Mouse (Mus musculus) thymus, adult 18-20 months (tissue): Measurements from ENCODE around the gene Rab3ip.

Source experiments
- DNase-seq, 2 experiments: peaks; one replicate each; pipeline ENCODE4 v3.0.0; 2022; ENCODE audit warnings: mixed read lengths in 2 of 2

Gene Rab3ip

DNA sequence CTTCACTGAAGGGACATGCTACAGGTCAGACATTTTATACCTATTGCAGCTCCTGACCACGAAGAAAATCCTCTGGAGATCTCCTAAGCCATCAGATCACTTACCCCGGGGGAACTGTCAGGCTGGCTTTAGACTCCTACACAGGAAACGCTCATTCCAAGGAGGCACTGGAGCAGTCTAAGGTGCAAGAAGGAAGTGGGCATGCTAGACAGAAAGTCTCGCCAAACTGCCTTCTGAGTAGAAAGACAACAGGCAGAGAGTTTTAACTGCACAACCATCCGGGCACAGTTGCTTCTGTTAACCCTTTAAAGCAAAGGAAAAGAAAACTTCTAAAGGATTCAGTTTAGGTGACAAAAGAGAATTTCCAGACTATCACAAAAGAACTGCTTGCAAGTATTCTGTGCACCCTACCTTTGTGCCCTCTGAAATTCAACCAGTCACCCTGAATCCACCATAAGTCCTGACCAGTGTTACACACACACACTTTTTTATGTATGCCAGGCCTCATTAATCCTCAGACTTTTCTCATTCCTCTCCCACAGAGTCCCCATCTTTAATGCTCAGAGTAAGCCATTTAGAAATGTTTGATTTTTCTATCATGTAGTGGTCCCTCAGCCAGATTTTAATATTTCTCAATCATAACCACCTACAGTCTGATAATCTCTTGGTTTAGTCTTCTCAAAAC, 7.4 kb upstream of the Rab3ip start:
- DNase-seq: no peak

- DNase-seq: no peak
Measured at GRCm38 (mm10) chr10:116956483-116957158, 6.1 kb upstream of the Rab3ip start.

GRCm38 (mm10) chr10:116955191-116955590, 4.6 kb upstream of the Rab3ip start:
- DNase-seq: no peak

DNA sequence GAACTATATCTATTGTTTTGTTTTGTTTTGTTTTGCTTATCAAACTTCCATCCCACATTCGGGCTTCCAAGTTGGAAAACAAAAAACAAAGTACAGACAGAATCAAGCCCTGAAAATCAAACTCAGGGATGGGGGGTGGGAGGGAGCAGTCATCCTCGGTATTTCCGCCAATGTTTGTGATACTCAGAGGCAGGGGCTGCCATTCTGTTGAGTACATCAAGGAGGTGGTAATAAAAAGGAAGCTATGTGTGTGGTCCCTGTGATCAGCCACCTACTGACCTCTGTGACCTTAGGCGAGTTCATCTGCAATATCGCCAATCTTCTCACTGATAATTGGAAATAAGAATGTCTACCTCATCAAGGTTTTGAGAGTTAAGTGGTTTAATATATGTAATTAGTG, 317 bp upstream of the Rab3ip start:
- no peak for DNase-seq

DNA sequence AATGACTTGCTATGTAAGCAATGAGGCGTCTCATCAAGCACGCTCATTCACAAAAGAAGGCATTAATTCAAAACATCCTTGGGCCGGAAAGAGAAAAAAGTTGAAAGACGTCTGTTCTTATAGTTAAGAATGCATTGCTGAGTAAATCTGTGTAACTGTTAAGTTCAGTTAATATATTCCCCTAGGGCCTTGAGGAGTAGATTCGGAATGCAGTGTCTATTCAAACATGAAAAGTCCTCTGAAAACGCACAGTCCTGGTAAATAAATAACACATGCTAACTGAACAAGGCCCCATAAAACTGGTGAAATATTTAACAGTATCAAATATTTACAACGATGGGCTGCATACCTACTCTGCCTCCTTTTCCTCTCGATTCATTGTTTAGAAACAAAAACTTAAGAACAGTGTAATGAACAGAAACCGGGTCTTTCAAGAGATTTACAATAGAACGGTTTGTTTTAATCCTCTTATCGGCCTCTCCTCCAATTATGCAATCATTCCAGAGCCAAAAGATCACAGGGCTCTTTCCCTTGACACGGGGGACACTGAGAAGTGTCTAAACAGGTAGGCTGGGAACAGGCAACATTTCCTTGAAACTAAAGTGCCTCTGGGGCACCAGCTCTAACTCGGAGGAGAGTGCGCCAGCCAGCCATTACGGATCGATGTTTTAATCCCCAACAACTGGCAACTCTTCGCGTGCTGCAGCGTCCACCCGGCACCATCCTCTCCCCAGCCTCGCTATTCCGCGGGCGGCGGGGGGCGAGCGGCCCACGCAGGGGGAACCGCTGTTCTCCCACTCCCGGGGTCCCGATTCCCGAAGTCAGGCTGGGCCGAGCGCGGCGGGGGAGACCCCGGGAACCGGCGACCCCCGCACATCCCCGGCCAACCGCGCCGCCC, 1.2 kb downstream of the Rab3ip start:
- peak; percentile 33 to 34 for DNase-seq

GRCm38 (mm10) chr10:116948414-116948813, 2.2 kb downstream of the Rab3ip start:
- no peak for DNase-seq

DNA sequence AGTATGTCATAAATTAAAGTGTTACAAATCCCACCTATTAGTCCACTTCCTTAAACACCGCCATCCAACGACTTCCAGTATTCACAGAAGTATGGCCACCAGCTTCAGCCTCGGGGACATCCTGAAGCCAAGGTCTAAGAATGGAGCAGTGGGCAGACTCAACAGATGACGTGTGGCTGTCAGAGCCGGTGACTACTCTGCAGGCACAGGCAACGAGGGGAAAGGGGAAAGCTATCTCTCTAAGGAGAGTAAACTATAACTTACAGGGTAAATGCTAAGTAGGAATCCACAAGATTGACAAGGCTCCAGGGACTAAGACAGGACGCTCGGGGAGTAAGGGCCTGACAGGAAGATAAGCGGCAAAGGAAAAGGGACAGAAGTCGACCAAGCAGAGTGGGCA, 5.6 kb downstream of the Rab3ip start:
- no peak for DNase-seq

DNA sequence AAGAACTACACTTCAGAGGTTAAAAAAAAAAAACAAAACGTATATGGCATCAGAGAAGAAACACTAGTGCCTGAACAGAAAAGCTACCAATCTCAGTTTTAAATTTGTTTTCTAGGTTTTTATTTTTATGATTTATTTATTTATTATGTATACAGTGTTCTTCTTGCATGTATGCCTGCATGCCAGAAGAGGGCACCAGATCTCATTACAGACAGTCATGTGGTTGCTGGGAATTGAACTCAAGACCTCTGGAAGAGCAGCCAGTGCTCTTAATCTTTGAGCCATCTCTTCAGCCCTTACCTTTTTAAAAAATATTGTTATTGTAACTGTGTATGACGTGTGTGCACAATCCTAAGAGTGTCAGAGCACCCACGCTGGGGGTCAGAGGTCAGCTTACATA, 6.4 kb downstream of the Rab3ip start:
- DNase-seq: no peak

- no peak for DNase-seq
Measured at GRCm38 (mm10) chr10:116943025-116943424, 7.5 kb downstream of the Rab3ip start.

DNA sequence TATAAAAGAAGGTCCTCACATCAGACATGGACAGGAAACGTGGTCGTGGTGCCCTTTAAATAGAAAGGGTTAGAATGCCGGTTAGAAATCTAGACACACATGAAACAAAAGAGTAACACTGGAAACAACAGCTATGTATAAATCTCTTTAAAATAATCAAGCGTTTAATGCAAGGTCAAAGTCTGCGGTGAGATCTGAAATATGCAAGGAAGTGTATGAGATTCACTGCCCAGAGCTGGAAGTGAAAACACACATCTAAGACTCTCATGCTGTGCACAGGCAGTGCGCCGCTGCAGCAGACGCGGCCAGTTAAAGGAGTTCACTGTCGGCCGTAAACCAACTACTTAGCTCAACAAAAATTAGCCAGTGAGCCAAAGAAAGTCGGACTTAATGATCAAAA, 15.5 kb downstream of the Rab3ip start:
- DNase-seq: no peak

GRCm38 (mm10) chr10:116933794-116934193, 16.8 kb downstream of the Rab3ip start:
- no peak for DNase-seq

- DNase-seq: no peak
Measured at GRCm38 (mm10) chr10:116932418-116932817, 18.2 kb downstream of the Rab3ip start.

DNA sequence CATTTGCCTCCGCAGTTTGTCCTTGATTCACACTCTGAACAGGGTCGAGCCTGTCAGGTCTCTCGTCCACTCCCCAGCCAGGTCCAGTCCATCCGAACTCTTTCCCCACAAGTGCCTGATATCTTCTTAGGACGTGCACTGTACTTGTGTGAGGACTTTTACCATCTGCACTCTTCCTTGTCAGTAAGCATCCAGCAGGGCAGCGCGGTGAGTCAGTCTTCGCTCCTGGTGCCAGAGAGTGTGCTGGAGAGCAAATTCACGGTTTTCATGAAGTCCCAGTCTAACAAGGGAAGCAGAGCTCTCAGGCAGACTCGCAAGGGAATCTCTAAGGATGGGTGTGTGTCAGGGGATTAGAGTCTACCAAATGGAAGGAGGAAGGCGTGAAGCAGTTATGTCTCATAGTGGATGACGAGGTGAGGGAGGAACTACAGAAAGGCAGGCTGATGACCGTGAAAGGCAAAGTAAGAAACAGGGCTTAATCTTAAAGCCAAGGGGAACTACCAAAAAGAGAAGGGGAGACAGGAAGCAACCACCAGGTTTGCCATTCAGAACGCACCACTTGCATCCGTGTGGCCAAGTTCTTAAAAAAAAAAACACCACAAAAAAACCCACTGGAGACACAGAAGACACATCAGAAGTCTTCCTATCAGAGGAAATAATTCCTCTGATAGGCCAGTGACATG, 18.9 kb downstream of the Rab3ip start:
- no peak for DNase-seq

DNA sequence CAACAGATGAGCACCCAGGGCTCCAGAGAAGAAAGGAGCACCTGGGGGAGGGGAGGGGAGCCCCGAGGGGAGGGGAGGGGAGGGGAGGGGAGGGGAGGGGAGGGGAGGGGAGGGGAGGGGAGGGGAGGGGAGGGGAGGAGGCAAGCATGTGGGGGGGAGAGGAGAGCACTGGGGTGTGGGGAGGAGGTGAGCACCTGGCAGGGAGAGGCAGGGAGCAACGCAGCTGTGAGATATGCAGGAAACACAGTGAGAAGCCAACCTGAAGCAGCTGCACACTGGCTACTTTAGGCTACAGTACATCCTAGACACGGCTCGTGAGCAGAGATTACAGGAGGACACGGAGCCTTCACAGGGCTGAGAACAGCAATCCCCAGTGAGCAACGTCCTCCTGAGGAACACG, 19.6 kb downstream of the Rab3ip start:
- DNase-seq: peak; percentile 37 to 61

DNA sequence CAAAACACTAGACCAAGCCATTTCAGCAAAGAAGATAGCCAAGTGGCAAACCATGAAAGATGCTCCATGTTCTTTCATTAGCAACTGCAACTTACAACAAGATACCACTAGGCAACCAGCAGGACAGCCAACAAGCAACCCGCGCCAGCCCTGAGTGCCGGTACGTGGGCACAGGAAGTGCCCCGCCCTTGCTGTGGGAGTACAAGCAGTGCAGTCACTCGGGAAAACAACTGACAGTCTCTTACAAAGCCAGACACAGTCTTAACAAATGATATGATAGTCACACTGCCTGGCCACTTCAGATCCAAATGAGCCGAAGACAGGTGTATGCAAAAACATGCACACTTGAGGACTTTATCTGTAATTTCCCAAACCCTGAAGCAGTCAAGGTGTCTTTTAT, 20.1 kb downstream of the Rab3ip start:
- DNase-seq: peak; percentile 32 to 65

DNA sequence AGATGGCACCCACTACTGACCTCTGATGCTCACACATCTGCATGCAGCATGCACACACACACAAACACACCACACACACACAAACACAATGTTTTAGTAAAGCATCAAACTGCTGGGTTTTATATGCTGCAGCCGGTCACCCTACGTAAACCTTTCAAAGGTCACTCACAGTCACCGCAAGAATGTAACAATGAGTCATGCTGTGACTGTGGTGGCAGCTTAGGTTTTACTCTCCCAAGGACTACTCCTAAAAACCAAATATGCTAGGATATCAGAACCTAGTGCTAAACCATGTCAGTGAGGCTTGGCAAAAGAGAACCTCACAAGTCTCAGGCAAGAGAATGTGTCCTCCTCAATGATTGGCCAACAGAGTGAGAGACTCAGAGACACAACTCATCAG, 21.7 kb downstream of the Rab3ip start:
- no peak for DNase-seq

DNA sequence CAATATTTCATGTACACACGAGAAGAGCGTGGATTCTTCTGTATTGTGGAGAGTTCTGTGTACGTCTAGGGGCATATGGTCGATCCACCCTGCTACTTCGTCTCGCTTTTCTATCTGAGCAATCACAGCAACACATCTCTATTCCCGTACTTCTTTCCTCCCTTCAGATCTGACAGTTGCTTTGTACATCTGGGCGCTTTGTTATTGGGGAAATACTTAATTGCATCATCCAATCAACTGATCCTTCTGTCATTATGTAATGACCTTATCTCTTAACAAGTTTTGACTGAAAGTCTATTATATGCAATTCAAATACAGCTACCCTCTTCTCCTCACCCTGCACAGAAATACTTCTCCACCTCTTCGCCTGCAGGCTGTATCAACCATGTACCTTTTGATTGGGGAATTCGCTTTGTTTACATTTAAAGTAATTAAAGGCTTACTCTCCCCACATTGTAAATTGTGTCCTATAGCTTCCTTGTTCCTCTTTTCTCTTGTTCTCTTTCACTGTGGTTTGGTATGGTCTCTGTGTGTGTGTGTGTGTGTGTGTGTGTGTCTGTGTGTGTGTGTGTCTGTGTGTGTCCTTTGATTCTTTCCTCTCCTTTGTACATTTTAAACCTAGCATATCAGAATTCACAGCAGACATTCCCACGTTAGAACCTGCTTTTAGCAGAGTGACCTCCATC, 24.0 kb downstream of the Rab3ip start:
- DNase-seq: no peak

GRCm38 (mm10) chr10:116923651-116924495, 26.7 kb downstream of the Rab3ip start:
- no peak for DNase-seq

DNA sequence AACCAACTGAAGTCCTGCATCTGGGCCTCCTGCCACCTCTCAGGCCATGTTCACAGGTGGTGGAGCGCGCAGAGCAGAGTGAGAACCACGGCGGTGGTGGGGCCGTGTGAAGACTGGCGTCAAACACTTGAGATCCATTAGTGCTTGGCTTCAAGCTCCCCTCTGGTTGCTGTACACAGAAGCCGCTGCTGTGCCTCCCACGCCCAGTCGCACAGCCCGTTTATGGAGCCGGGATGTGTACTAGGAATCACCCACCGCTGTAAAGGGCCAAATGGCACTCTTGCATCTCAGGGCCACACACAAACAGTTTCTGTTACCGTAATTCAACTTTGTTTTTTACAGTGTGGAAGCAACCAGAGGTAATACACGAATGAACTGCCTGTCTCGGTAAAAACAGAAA, 28.4 kb downstream of the Rab3ip start:
- no peak for DNase-seq

DNA sequence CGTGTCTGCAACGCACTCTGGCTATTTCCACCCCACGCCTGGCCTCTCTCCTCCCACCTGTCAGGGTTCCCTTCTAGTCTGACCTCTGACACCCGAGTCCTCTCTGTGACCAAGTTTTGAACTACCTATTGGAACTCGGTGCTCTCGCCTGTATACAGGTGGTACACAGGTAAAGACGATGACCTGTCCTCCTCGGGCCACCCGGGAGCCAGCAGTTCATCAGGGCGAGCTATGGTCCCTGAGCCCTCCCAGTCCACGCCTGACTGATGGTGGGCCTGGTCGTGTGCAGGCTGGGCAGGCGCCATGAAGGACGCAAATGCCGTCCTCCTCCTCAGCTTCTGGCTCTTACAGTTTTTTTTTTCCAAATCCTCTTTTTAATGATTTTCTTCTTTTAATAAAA, 29.2 kb downstream of the Rab3ip start:
- DNase-seq: no peak

- no peak for DNase-seq
Measured at GRCm38 (mm10) chr10:116920641-116921040, 29.9 kb downstream of the Rab3ip start.
